Mouse (Mus musculus) spleen, adult 2 months (tissue): ENCODE measurements at regions not wholly inside any gene's neighbourhood (a gene's known extent, or its start where the extent isn't known, plus 50 kb on each side); places are given as distances from the start of the nearest gene placed in this dataset.
"Not testable (repeated sequence)": the region's sequence is repeated elsewhere in the genome, so short reads cannot be mapped to it uniquely, and the experiment has no call there.

Source experiments
- DNase-seq, 2 experiments: peaks; one replicate each; pipeline versions ENCODE4 v3.0.0 to v3.0.0-alpha.2; 2012 to 2021; ENCODE audit warnings: low spot score in 2 of 2, low read depth in 1 of 2
- H3K27ac ChIP-seq: fragments of 200-500 bp; 2 replicates; pipeline ENCODE4 v1.5.1; 2012; ENCODE audit warnings: low read length, inconsistent platforms; ENCODE audit not compliant: insufficient read depth
- H3K27me3 ChIP-seq: fragments of 200-500 bp; 2 replicates; pipeline ENCODE4 v1.6.1; 2012; ENCODE audit warnings: mild to moderate bottlenecking, moderate library complexity, low read length, inconsistent platforms; ENCODE audit not compliant: control insufficient read depth, insufficient read depth
- H3K36me3 ChIP-seq: fragments of 200-500 bp; 2 replicates; pipeline ENCODE4 v1.6.1; 2012; ENCODE audit warnings: mild to moderate bottlenecking, low read length, inconsistent platforms; ENCODE audit not compliant: control insufficient read depth, insufficient read depth
- H3K4me1 ChIP-seq: fragments of 200-500 bp; 2 replicates; pipeline ENCODE4 v1.6.1; 2011; ENCODE audit warnings: inconsistent platforms; ENCODE audit not compliant: control insufficient read depth, insufficient read depth, insufficient read length
- H3K4me3 ChIP-seq: fragments of 200-500 bp; 2 replicates; pipeline ENCODE4 v1.5.1; 2011; ENCODE audit warnings: mild to moderate bottlenecking, inconsistent platforms; ENCODE audit not compliant: insufficient read depth, insufficient read length; ENCODE audit errors: extremely low read depth
- CTCF ChIP-seq: fragments of 200-500 bp; IDR thresholded peaks from 2 replicates; pipeline ENCODE4 v1.5.1; 2011; ENCODE audit warnings: mild to moderate bottlenecking, inconsistent platforms; ENCODE audit not compliant: insufficient read depth, insufficient read length, insufficient replicate concordance; ENCODE audit errors: extremely low read depth
- POLR2A ChIP-seq: fragments of 200-500 bp; IDR thresholded peaks from 2 replicates; pipeline ENCODE4 v1.6.1; 2011; ENCODE audit warnings: low read depth, low read length, inconsistent platforms
- WGBS: fragments of 180-500 bp; shearing (Covaris S2); methylation state at CpG from one replicate; pipeline ENCODE4 v1.1.7; 2018; 5-methylcytosine and 5-hydroxymethylcytosine counted together

DNA sequence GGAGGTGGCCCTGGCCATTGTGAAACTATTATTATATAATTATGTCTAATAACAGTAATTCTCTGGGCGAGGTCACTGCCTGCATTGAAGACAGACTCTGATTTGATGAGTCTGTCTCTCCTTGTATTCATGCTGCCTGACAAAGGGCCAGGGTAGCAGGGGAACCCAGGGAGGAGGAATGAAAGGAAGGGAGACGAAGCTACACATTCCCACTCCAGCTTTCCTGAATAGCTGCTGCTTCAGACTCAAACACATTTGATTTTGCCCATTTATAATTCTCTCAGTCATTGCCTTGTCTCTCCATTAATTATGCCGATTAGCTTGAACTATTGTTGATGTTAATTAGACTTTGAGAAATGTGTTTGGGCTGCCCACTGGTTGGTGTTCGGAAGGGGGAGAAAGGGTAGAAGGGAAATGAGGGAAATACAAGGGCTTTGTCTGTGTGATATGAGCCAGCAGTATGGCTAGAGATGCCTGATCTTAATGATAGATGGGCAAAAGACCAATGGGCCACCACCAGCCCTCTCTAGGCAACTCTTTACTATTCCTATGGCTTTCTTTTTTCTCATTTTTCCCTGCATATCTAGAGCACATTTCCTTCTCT, 881.8 kb downstream of the Gm9195 start:
- TF ChIP-seq POLR2A (no peak), CTCF (no peak)
- 81% methylated on average over 4 of the region's 4 CpGs for WGBS
- H3K36me3 ChIP-seq: no peaks in the 10 kb centered on the region

DNA sequence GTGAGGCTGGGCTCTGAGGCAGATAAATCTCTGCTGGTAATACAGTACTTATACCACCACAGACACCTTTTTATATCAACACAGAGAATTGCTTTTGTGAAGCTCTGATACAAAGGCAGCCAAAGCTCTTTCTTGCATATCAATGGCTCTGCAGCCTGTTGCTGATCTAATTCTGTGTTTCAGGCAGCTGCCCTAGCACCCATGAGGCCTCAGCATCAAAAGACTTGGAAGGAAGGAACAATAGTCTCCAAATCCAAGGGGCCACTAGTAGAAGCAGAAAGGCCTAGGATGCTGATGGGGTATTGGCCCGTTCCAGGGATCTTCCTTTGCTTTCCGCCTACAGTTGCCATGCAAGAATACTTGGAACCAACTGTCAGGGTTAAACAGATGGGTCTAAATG, 887.9 kb downstream of the Gm9195 start:
- Histone ChIP-seq H3K4me3 (no peak overlapping the region), H3K27me3 (no peaks in the 10 kb centered on the region), H3K27ac (no peak overlapping the region), H3K4me1 (no peaks in the 10 kb centered on the region), H3K36me3 (no peaks in the 10 kb centered on the region)
- TF ChIP-seq CTCF (no peak), POLR2A (no peak)
- WGBS: 84% methylated on average over 2 of the region's 2 CpGs
- no peak for DNase-seq

More for the DNA sequence above, 881.8 kb downstream of the Gm9195 start:
- DNase-seq: no peak
- no peak overlapping the region for H3K27ac ChIP-seq
- H3K4me1 ChIP-seq: no peaks in the 10 kb centered on the region
- H3K4me3 ChIP-seq: no peak overlapping the region
- H3K27me3 ChIP-seq: no peaks in the 10 kb centered on the region

DNA sequence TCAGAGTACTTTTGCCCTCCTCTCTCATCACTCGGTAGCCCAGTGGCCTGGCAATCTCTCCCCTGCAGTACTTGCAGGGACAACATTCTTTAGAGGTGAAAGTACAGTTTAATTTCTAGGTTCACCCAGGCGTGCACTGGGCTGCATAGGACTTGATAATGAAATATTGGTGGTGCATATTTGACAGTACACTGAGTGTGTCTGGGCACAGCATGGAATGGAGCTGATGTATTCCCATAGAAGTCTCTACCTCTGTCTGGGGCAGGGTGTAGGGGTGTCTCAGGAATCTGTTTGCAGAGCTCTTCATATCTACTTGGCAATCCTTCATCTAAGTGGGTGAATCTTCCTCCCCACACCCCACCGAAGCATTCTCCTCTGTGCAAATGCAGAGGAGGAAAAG, 893.8 kb downstream of the Gm9195 start:
- Histone ChIP-seq H3K4me1 (no peaks in the 10 kb centered on the region), H3K27me3 (no peaks in the 10 kb centered on the region), H3K4me3 (no peak overlapping the region), H3K36me3 (no peaks in the 10 kb centered on the region), H3K27ac (no peak overlapping the region)
- TF ChIP-seq CTCF (no peak), POLR2A (no peak)
- WGBS: 83% methylated on average over 3 of the region's 3 CpGs
- no peak for DNase-seq

DNA sequence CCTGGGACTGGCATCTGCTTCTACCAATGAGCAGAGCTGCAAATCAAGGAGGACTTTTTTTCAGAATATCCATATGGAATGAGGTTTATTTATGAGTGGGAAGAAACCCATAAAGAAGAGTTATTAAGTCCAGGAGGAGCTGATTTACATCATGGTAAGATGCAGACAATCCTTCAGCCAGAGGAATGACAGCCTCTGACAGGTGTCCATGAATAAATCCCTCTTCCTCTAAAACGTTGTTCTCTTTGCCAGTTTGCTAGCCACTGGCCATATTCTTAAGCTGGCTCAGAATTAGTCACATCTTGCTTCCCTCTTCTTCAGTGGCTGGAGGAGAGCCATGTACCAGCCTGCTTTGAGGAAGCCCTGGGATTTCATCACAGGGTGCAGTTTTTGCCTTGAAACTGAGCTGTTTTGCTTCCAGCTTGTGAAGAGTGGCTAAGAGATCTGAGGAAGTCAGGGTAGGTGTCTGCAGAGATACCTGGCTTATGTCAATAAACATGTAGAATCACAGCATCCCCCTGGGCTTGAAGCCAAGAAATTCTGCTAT, 902.9 kb downstream of the Gm9195 start:
- H3K4me3 ChIP-seq: no peak overlapping the region
- H3K36me3 ChIP-seq: no peaks in the 10 kb centered on the region
- no peaks in the 10 kb centered on the region for H3K27me3 ChIP-seq
- no peak overlapping the region for H3K27ac ChIP-seq
- no peak for TF ChIP-seq CTCF
- TF ChIP-seq POLR2A: no peak
- no peaks in the 10 kb centered on the region for H3K4me1 ChIP-seq
- DNase-seq: no peak
- 26% methylated on average over 1 of the region's 1 CpGs for WGBS

DNA sequence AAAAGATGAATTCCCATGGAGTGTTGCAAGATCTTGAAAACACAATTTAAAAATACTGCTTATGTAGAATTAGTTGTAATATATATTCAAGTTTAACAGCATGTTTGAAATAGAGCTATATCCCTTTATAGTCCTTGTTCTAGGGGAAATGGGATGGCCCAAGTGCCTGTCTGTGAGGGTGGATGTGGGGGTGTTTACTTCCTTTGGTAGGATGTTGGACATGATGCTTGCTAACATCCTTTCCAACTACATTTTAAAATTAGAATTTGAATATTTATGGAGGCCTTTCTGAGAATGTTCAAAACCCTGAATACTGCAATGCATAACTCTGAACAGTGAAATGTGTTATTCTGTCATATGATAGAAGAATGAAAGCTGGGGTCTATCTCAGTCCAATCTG, 903.6 kb downstream of the Gm9195 start:
- TF ChIP-seq POLR2A (no peak), CTCF (no peak)
- no peak overlapping the region for H3K27ac ChIP-seq
- H3K36me3 ChIP-seq: no peaks in the 10 kb centered on the region
- no peak overlapping the region for H3K4me3 ChIP-seq
- no peaks in the 10 kb centered on the region for H3K4me1 ChIP-seq
- H3K27me3 ChIP-seq: no peaks in the 10 kb centered on the region
- DNase-seq: no peak

DNA sequence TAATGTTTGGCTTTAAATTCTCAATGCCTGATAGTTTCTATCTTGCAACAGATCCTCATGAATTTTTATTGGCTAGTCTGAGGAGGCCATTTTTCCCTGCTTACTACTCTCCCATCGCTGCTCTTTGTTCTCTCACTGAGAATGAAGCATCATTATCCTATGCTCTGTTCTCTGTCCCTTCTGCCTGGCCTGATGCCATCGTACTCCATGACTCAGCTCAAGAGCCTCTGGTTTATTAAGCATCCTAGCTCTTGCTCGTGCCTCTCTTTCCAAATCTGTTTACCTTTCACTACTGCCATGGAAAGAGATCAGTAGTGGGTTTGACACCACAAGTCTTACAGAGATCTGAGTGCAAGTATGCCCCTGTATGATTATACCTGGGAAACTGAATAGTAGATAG, 926.8 kb downstream of the Gm9195 start:
- H3K27ac ChIP-seq: no peak overlapping the region
- no peaks in the 10 kb centered on the region for H3K36me3 ChIP-seq
- WGBS: 78% methylated on average over 3 of the region's 3 CpGs
- H3K4me3 ChIP-seq: no peak overlapping the region
- H3K4me1 ChIP-seq: no peaks in the 10 kb centered on the region
- no peak for DNase-seq
- no peaks in the 10 kb centered on the region for H3K27me3 ChIP-seq
- no peak for TF ChIP-seq POLR2A
- no peak for TF ChIP-seq CTCF

DNA sequence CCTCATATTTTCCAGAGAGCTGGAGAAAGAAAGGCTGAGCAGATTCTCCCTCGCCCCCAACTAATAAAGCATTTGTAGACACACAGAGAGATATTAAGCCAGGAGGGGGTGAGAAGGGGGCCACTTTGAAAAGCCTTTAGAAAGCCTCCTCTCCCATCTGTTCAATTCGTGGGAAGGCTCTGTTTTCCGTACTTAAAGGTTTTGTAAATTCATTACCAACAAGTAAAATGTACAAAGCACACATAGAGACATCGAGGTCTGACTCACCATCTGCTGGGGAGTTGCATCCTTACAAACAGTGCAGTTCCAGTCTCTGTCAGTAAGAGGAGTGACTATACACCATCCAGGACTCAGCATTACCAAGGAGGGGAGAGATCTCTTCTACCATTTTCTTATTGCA, 929.7 kb downstream of the Gm9195 start:
- H3K27me3 ChIP-seq: no peaks in the 10 kb centered on the region
- H3K27ac ChIP-seq: no peak overlapping the region
- no peak overlapping the region for H3K4me3 ChIP-seq
- DNase-seq: no peak
- TF ChIP-seq CTCF: no peak
- TF ChIP-seq POLR2A: no peak
- no peaks in the 10 kb centered on the region for H3K36me3 ChIP-seq
- no peaks in the 10 kb centered on the region for H3K4me1 ChIP-seq
- WGBS: 81% methylated on average over 4 of the region's 4 CpGs

DNA sequence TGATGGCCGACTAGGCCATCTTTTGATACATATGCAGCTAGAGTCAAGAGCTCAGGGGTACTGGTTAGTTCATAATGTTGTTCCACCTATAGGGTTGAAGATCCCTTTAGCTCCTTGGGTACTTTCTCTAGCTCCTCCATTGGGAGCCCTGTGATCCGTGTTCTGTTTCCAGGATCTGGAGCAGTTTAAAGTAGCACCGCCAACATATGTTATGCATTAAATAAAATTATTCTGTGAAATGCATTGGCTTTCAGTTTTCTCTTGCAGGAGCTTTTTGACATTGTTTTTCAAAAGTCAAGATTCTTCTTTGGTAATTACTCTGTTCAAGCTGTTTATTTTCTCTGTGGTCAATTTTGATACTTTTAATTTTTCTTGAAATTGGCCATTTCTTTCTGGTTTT, 937.3 kb downstream of the Gm9195 start:
- H3K36me3 ChIP-seq, H3K27me3 ChIP-seq, H3K4me1 ChIP-seq, H3K4me3 ChIP-seq, DNase-seq, H3K27ac ChIP-seq: not testable (repeated sequence)
- WGBS: 96% methylated on average over 2 of the region's 3 CpGs
